Mouse (Mus musculus) heart, adult 2 months (tissue): ENCODE data around the gene Gfap.

ENCODE experiments used
- CTCF ChIP-seq: fragments of 200-600 bp; IDR thresholded peaks from 2 replicates; pipeline ENCODE4 v1.8.1; 2022; ENCODE audit warnings: antibody characterized with exemption, mild to moderate bottlenecking, moderate library complexity
- EP300 ChIP-seq: fragments of 200-500 bp; IDR thresholded peaks from 2 replicates; pipeline ENCODE4 v1.6.1; 2011; ENCODE audit warnings: low read depth, low read length, control low read depth; ENCODE audit not compliant: insufficient read depth
- POLR2A ChIP-seq: fragments of 200-500 bp; IDR thresholded peaks from 2 replicates; pipeline ENCODE4 v1.6.1; 2011; ENCODE audit warnings: mild to moderate bottlenecking, low read depth, low read length, control low read depth; ENCODE audit not compliant: insufficient read depth

GRCm38 (mm10) chr11:102948043-102948961 is 47.6 kb upstream of the Gfap start:
- TF ChIP-seq CTCF (no peak), POLR2A (no peak), EP300 (no peak)
